Mouse (Mus musculus) CH12.LX (cell line): Measurements from ENCODE around the gene Olfr697.
"Not testable (repeated sequence)": the region's sequence is repeated elsewhere in the genome, so short reads cannot be mapped to it uniquely, and the experiment has no call there.

Experiments used
- NRF1 ChIP-seq: IDR thresholded peaks from 2 replicates; pipeline ENCODE4 v1.6.1; 2014; ENCODE audit warnings: low read depth, mild to moderate bottlenecking, inconsistent platforms, low read length, improper control_type of control experiment, moderate library complexity
- SIN3A ChIP-seq: IDR thresholded peaks from 2 replicates; pipeline ENCODE4 v1.6.1; 2012; ENCODE audit warnings: low read length, improper control_type of control experiment, inconsistent platforms

DNA sequence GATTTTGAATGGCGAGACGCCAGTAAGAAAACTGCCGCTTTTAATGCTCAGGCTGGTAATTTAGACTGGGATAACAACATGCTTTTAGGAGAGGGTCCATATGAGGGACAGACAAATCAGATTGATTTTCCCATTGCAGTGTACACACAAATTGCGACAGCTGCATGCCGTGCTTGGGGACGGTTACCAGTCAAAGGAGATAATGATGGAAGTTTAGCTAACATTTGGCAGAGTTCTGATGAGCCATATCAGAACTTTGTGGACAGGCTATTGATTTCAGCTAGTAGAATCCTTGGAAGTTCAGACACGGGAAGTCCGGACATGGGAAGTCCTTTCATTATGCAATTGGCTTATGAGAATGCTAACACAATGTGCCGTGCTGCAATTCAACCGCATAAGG lies 34.5 kb downstream of the Olfr697 start:
- TF ChIP-seq NRF1, SIN3A: not testable (repeated sequence)
